Mouse (Mus musculus): Measurements from ENCODE around the gene Phospho1.

Gene Phospho1

DNA sequence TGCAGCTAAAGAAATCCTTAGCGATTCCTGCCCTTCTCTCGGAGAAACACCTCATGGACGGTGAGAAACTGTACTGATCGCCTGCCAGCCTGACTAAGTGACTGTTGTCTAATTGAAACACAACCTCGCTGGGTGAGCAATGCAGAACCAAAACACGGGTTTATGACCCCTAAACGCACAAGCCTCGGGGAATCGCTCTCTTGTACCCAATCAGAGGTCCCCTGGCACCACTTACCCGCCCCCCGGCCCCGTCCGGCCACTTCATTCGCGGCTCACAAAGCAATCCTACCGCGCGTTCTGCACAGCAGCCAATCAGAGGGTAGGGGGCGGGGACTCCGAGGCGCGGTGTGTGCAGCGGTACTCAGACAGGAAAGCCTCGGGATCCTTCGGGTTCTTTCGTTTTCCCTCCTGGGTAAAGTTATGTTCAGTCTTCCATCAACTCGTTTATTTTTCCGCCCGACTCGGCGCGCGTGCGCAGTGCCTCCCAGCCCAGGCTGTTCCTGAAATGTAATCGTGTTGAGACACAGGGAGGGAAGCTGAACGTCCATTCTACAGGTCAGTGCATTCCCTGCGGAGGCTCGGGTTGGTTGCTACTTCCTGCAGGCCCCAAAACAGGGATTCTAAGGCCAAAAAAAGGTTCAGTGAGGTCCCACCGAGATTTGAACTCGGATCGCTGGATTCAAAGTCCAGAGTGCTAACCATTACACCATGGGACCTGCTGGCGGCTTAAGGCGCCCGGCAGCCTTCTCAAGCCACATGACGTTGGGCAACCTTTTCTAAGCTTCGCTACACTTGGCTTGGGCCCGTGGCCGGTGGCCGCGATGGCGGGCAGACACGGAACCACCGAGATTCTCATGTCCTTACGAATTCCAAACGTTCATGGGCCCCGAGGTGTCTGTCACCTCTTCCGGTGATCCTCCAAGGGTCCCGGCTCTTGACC, 34.5 kb downstream of the Phospho1 start:
- no peak for TF ChIP-seq GATA4 (IDR thresholded peaks at IDR 0.05; ENCODE audit: insufficient replicate concordance, low read length)

- TF ChIP-seq GATA4 (IDR thresholded peaks at IDR 0.05; ENCODE audit: insufficient replicate concordance, low read length), result peak; percentile 25; the same call in 1 of the 2 replicates
Measured at GRCm38 (mm10) chr11:95859468-95859855, 35.2 kb downstream of the Phospho1 start.

DNA sequence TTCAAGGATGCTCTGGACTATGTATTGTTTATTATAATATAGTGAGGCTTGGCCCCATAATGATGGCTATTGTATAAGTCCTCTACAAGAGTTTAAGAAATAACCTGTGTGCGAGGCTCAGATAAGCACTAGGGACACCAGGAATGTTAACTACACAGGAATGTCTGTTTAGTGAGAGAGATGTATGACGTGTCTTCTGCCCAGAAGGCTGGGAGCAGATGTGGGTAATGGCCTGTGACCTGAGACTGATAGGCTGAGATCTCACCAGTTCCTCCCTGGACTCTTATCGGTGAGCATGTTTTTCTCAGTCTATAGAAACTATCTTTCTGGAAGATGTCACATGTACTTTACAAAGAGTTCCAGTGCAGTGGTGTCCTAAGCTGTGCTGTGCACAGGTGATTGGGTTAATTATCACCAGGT, 35.8 kb downstream of the Phospho1 start:
- TF ChIP-seq GATA4 (IDR thresholded peaks at IDR 0.05; ENCODE audit: insufficient replicate concordance, low read length), result no peak

GRCm38 (mm10) chr11:95861397-95861796, 37.1 kb downstream of the Phospho1 start:
- TF ChIP-seq GATA4 (IDR thresholded peaks at IDR 0.05; ENCODE audit: insufficient replicate concordance, low read length), result no peak

DNA sequence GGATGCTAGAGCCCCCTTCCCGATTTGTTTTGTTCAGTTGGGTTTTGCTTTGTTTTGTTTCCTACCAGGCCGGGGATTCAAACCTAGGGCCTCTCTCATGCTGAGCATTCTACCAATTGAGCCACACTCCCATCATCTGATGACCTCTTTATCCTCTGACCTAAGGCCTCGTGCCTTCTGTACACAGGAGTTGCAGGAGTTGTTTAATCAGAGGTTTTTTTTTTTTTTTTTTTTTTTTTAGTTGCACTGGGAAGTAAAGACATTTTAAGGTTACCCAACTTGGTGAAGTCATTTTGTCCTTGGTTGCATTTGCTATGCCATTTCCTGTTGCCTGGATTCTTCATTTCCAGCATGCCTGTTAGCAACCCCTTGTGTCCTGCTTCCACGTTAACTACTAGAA, 45.1 kb downstream of the Phospho1 start:
- TF ChIP-seq GATA4 (IDR thresholded peaks at IDR 0.05; ENCODE audit: insufficient replicate concordance, low read length), result no peak

GRCm38 (mm10) chr11:95869918-95870470, 45.7 kb downstream of the Phospho1 start:
- TF ChIP-seq GATA4 (IDR thresholded peaks at IDR 0.05; ENCODE audit: insufficient replicate concordance, low read length), result no peak

DNA sequence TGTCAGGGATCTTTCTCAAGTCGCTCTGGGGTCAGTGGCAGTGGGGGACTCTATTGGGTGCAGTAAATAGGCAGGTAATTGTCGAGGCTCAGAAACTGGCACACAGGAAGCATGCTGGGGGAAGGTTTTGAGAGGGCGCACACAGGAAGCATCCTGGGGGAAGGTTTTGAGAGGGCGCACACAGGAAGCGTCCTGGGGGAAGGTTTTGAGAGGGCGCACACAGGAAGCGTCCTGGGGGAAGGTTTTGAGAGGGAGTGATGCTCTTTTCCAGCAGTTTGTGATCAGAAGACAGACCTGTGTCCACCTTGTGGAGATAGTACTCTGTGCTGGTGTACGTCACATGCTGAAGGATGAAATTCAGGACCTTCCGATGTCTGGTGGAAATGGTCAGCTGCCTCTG, 51.5 kb downstream of the Phospho1 start:
- TF ChIP-seq GATA4 (IDR thresholded peaks at IDR 0.05; ENCODE audit: insufficient replicate concordance, low read length), result no peak

- TF ChIP-seq GATA4 (IDR thresholded peaks at IDR 0.05; ENCODE audit: insufficient replicate concordance, low read length), result no peak
Measured at GRCm38 (mm10) chr11:95876296-95876695, 52.0 kb downstream of the Phospho1 start.

All from liver, adult (tissue).